Mouse (Mus musculus) stomach, postnatal 0 days (tissue): ENCODE results near the gene Usmg5. TPM values are rescaled to one million over a fixed set of nuclear protein-coding genes. Genes with fewer than 3 reads are reported as not detected.

Experiments
- ATAC-seq: fragments of 200-750 bp; cut with Nextera tagmentation; 2 replicates; pipeline ENCODE4 v1.8.0; 2017; ENCODE audit not compliant: low FRiP score, low TSS enrichment
- DNase-seq: peaks from one replicate; pipeline ENCODE4 v3.0.0-alpha.2; 2016; ENCODE audit warnings: low spot score
- H3K27ac ChIP-seq: fragments of 300-500 bp; sonication (generic); replicated peaks from 2 replicates; pipeline ENCODE4 v1.5.1; 2014; ENCODE audit warnings: mild to moderate bottlenecking, control low read depth
- H3K27me3 ChIP-seq: fragments of 300-500 bp; sonication (generic); 2 replicates; pipeline ENCODE4 v1.6.1; 2014; ENCODE audit warnings: low read length; ENCODE audit not compliant: control insufficient read depth, insufficient read depth
- H3K36me3 ChIP-seq: fragments of 300-500 bp; sonication (generic); 2 replicates; pipeline ENCODE4 v1.6.1; 2014; ENCODE audit warnings: low read length, mixed read lengths; ENCODE audit not compliant: control insufficient read depth, insufficient read depth
- H3K4me1 ChIP-seq: fragments of 300-500 bp; sonication (generic); replicated peaks from 2 replicates; pipeline ENCODE4 v1.6.1; 2014; ENCODE audit warnings: antibody characterized with exemption; ENCODE audit not compliant: control insufficient read depth, insufficient read depth
- H3K4me2 ChIP-seq: fragments of 300-500 bp; sonication (generic); replicated peaks from 2 replicates; pipeline ENCODE4 v1.6.1; 2014; ENCODE audit warnings: low read depth, mild to moderate bottlenecking, control low read depth, moderate library complexity
- H3K4me3 ChIP-seq: fragments of 300-500 bp; sonication (generic); 2 replicates; pipeline ENCODE4 v1.5.1; 2014; ENCODE audit warnings: low read depth, low read length, control low read depth
- H3K9ac ChIP-seq: fragments of 300-500 bp; sonication (generic); 2 replicates; pipeline ENCODE4 v1.6.1; 2014; ENCODE audit warnings: mild to moderate bottlenecking, low read length, control low read depth, mixed read lengths
- H3K9me3 ChIP-seq: fragments of 300-500 bp; sonication (generic); 2 replicates; pipeline ENCODE4 v1.6.1; 2016; ENCODE audit warnings: low read length; ENCODE audit not compliant: control insufficient read depth
- CTCF ChIP-seq: IDR thresholded peaks from 2 replicates; pipeline ENCODE4 v1.5.1; 2016; ENCODE audit warnings: antibody characterized with exemption, low read depth, mild to moderate bottlenecking, moderate library complexity
- EP300 ChIP-seq: optimal IDR thresholded peaks from 2 replicates; pipeline ENCODE3; 2016; ENCODE audit warnings: antibody characterized with exemption
- WGBS: fragments of 180-500 bp; shearing (Covaris S2); extraction: QIAGEN DNeasy Blood & Tissue Kit; methylation state at CpG from one replicate; pipeline ENCODE4 v1.1.7; 2014; 5-methylcytosine and 5-hydroxymethylcytosine counted together
- polyA plus RNA-seq: library from polyadenylated mRNA; unstranded; fragments of >200 nt; fragmentation: Nextera tagmentation; extraction: Ambion mirVana; gene quantifications from 2 replicates; pipeline ENCODE4 v1.2.1, GENCODE M21; 2015

Usmg5 gene
- polyA plus RNA-seq, 1 experiment from 2014 or later, result 1,847 TPM

GRCm38 (mm10) chr19:47121054-47121453 lies 30.6 kb upstream of the Usmg5 start:
- Histone ChIP-seq H3K9me3 (no peaks in the 10 kb centered on the region), H3K4me2 (no peak overlapping the region), H3K27me3 (no peaks in the 10 kb centered on the region), H3K36me3 (peaks cover 21% of the 10 kb centered on the region; the same call in 1 of the 2 replicates), H3K27ac (no peak overlapping the region), H3K9ac (no peak overlapping the region), H3K4me1 (no peaks in the 10 kb centered on the region), H3K4me3 (no peak overlapping the region)
- 39% methylated on average over 4 of the region's 4 CpGs for WGBS
- no peak for DNase-seq
- no peak for ATAC-seq
- TF ChIP-seq EP300 (no peak), CTCF (peak; percentile 93)

- no peak for DNase-seq
- peaks cover 21% of the 10 kb centered on the region; the same call in 1 of the 2 replicates for H3K36me3 ChIP-seq
- no peak for ATAC-seq
- H3K4me3 ChIP-seq, result no peak overlapping the region
- H3K27me3 ChIP-seq, result no peaks in the 10 kb centered on the region
- no peak overlapping the region for H3K9ac ChIP-seq
- H3K27ac ChIP-seq, result no peak overlapping the region
- no peak overlapping the region for H3K4me2 ChIP-seq
- no peaks in the 10 kb centered on the region for H3K9me3 ChIP-seq
- H3K4me1 ChIP-seq, result no peaks in the 10 kb centered on the region
- WGBS, result 60% methylated on average over 2 of the region's 2 CpGs
- TF ChIP-seq CTCF (no peak), EP300 (no peak)
Observed at GRCm38 (mm10) chr19:47118634-47119033, 28.2 kb upstream of the Usmg5 start.

GRCm38 (mm10) chr19:47104641-47105271 lies 14.3 kb upstream of the Usmg5 start:
- H3K4me2 ChIP-seq, result no peak overlapping the region
- H3K9me3 ChIP-seq, result no peaks in the 10 kb centered on the region
- WGBS, result 85% methylated on average over 9 of the region's 9 CpGs
- H3K4me3 ChIP-seq, result no peak overlapping the region
- H3K4me1 ChIP-seq, result no peaks in the 10 kb centered on the region
- DNase-seq, result no peak
- no peak overlapping the region for H3K27ac ChIP-seq
- ATAC-seq, result no peak; the same call in 1 of the 2 replicates
- H3K27me3 ChIP-seq, result no peaks in the 10 kb centered on the region
- no peak for TF ChIP-seq CTCF
- no peak for TF ChIP-seq EP300
- peaks cover 47% of the 10 kb centered on the region for H3K36me3 ChIP-seq
- no peak overlapping the region for H3K9ac ChIP-seq

- Histone ChIP-seq H3K4me2 (no peak overlapping the region), H3K9ac (no peak overlapping the region), H3K27ac (no peak overlapping the region), H3K4me1 (no peaks in the 10 kb centered on the region), H3K4me3 (no peak overlapping the region), H3K9me3 (no peaks in the 10 kb centered on the region), H3K27me3 (no peaks in the 10 kb centered on the region), H3K36me3 (peaks cover 22% of the 10 kb centered on the region)
- TF ChIP-seq CTCF, result no peak
- TF ChIP-seq EP300, result no peak
- WGBS, result 88% methylated on average over 5 of the region's 5 CpGs
- DNase-seq (no peak), ATAC-seq (no peak)
Observed at GRCm38 (mm10) chr19:47101080-47101479, 10.6 kb upstream of the Usmg5 start.

GRCm38 (mm10) chr19:47089718-47090525 lies 525 bp downstream of the Usmg5 start:
- Histone ChIP-seq H3K4me3 (peak overlapping the region; percentile 89), H3K4me2 (peak overlapping the region; percentile 83), H3K9me3 (no peaks in the 10 kb centered on the region), H3K4me1 (peaks cover 2% of the 10 kb centered on the region; the same call in 1 of the 2 replicates), H3K9ac (peak overlapping the region; percentile 97), H3K27ac (peak overlapping the region; percentile 93), H3K36me3 (peaks cover 8% of the 10 kb centered on the region), H3K27me3 (no peaks in the 10 kb centered on the region)
- TF ChIP-seq EP300 (no peak), CTCF (no peak)
- 1% methylated on average over 36 of the region's 36 CpGs for WGBS
- peak; percentile 55 for ATAC-seq
- DNase-seq, result no peak

DNA sequence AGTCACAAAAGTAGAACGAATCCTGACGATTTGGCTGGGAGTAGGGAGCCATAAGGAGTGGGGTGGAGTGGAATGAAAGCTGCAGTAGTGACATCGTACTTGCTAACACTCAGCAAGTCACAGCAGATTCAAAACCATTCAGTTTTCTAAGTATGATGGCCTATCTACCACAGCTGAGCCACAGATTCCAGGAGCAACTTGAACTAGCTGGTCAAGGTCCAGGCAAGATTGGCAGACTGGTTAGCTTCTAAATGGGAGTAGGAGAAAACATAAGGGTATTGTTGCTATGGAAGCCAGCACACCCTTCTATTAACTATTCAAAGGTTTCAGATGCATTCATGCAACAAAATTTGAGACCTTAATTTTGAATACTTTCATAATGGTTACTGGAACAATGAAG lies 2.2 kb downstream of the Usmg5 start:
- H3K4me2 ChIP-seq, result no peak overlapping the region
- no peaks in the 10 kb centered on the region for H3K27me3 ChIP-seq

More for the DNA sequence above, 2.2 kb downstream of the Usmg5 start:
- H3K4me3 ChIP-seq, result no peak overlapping the region
- peaks cover 2% of the 10 kb centered on the region; the same call in 1 of the 2 replicates for H3K4me1 ChIP-seq
- H3K9me3 ChIP-seq, result no peaks in the 10 kb centered on the region
- WGBS, result 64% methylated on average over 3 of the region's 3 CpGs
- H3K27ac ChIP-seq, result no peak overlapping the region
- TF ChIP-seq CTCF, result no peak
- TF ChIP-seq EP300, result no peak
- DNase-seq, result no peak
- ATAC-seq, result no peak
- H3K9ac ChIP-seq, result no peak overlapping the region
- peaks cover 10% of the 10 kb centered on the region for H3K36me3 ChIP-seq
